In genomic region chr1:71276940-71277339, GRCm38 (mm10) we compare ENCODE assay signal across 16 mouse cellular contexts.
DNase-seq lines count a peak whose midpoint lies in the region; ATAC-seq and TF ChIP-seq lines count a peak whose summit lies in the region.
"Had no signal": no experiment of that assay in that cellular context is flagged by ENCODE, and none has a peak within 500 bp of the region (broad histone marks: within the 10 kb centered on the region; RNA-seq: fewer than 3 reads in every experiment).

No protein-coding gene starts in this region.

- H3K27ac ChIP-seq in forebrain, embryonic 14.5 days (ENCODE audit: low read depth, low read length): no peak overlapping the region
- no peak overlapping the region for H3K27ac ChIP-seq in forebrain, embryonic 15.5 days (replicated peaks)
- no peak overlapping the region for H3K27ac ChIP-seq in lung, embryonic 14.5 days (ENCODE audit: low read depth)
- no peak overlapping the region for H3K27ac ChIP-seq in liver, embryonic 11.5 days (ENCODE audit: low read depth, low read length)
- H3K27ac ChIP-seq: limb, embryonic 12.5 days; liver, embryonic 15.5 days; macrophage; midbrain, embryonic 13.5 days; stomach, postnatal 0 days had no signal

- ATAC-seq in forebrain, embryonic 14.5 days: 0 out of 2 replicates have a peak, but pooled peaks have one; percentile 32
- no peak for ATAC-seq in forebrain, embryonic 15.5 days (replicated peaks)
- ATAC-seq in lung, embryonic 14.5 days (ENCODE audit: insufficient read depth): peak; percentile 66; the same call in 1 of the 2 replicates
- ATAC-seq in liver, embryonic 11.5 days (replicated peaks; ENCODE audit: low FRiP score): no peak
- ATAC-seq: midbrain, embryonic 13.5 days had no signal

- H3K9me3 ChIP-seq in forebrain, embryonic 14.5 days (replicated peaks; ENCODE audit: control insufficient read depth, low read length): no peaks in the 10 kb centered on the region
- no peaks in the 10 kb centered on the region for H3K9me3 ChIP-seq in forebrain, embryonic 15.5 days
- H3K9me3 ChIP-seq in lung, embryonic 14.5 days (ENCODE audit: low read depth, low read length): no peaks in the 10 kb centered on the region
- H3K9me3 ChIP-seq in liver, embryonic 11.5 days (ENCODE audit: control insufficient read depth, low read length): no peaks in the 10 kb centered on the region
- H3K9me3 ChIP-seq: G1E; limb, embryonic 12.5 days; liver, embryonic 15.5 days; midbrain, embryonic 13.5 days had no signal

- no peak overlapping the region for H3K9ac ChIP-seq in forebrain, embryonic 14.5 days (ENCODE audit: low read length)
- no peak overlapping the region for H3K9ac ChIP-seq in forebrain, embryonic 15.5 days (replicated peaks)
- no peak overlapping the region for H3K9ac ChIP-seq in lung, embryonic 14.5 days
- no peak overlapping the region for H3K9ac ChIP-seq in liver, embryonic 11.5 days (ENCODE audit: low read depth, low read length)
- H3K9ac ChIP-seq: limb, embryonic 12.5 days; liver, embryonic 15.5 days; midbrain, embryonic 13.5 days had no signal

- H3K36me3 ChIP-seq in forebrain, embryonic 14.5 days (ENCODE audit: control insufficient read depth, insufficient read depth, low read length): no peaks in the 10 kb centered on the region
- H3K36me3 ChIP-seq in forebrain, embryonic 15.5 days: no peaks in the 10 kb centered on the region
- no peaks in the 10 kb centered on the region for H3K36me3 ChIP-seq in lung, embryonic 14.5 days (ENCODE audit: insufficient read depth)
- H3K36me3 ChIP-seq in liver, embryonic 11.5 days (ENCODE audit: control insufficient read depth, insufficient read depth, low read length): no peaks in the 10 kb centered on the region
- H3K36me3 ChIP-seq: G1E; limb, embryonic 12.5 days; liver, embryonic 15.5 days; midbrain, embryonic 13.5 days had no signal

- no peak overlapping the region for H3K4me2 ChIP-seq in forebrain, embryonic 14.5 days (ENCODE audit: low read length)
- H3K4me2 ChIP-seq in forebrain, embryonic 15.5 days (replicated peaks): no peak overlapping the region
- H3K4me2 ChIP-seq in lung, embryonic 14.5 days: no peak overlapping the region
- no peak overlapping the region for H3K4me2 ChIP-seq in liver, embryonic 11.5 days
- H3K4me2 ChIP-seq: limb, embryonic 12.5 days; liver, embryonic 15.5 days; midbrain, embryonic 13.5 days had no signal

- no peak overlapping the region for H3K4me3 ChIP-seq in forebrain, embryonic 14.5 days (ENCODE audit: low read depth, low read length)
- no peak overlapping the region for H3K4me3 ChIP-seq in forebrain, embryonic 15.5 days
- H3K4me3 ChIP-seq in lung, embryonic 14.5 days (ENCODE audit: low read depth, low read length): no peak overlapping the region
- H3K4me3 ChIP-seq in liver, embryonic 11.5 days (ENCODE audit: low read depth, low read length): no peak overlapping the region
- H3K4me3 ChIP-seq: limb, embryonic 12.5 days; liver, embryonic 15.5 days; midbrain, embryonic 13.5 days had no signal

- no peaks in the 10 kb centered on the region for H3K4me1 ChIP-seq in forebrain, embryonic 14.5 days (ENCODE audit: control insufficient read depth, insufficient read depth, low read length)
- 0 out of 2 replicates have a peak, but pooled peaks cover 5% of the 10 kb centered on the region for H3K4me1 ChIP-seq in forebrain, embryonic 15.5 days
- H3K4me1 ChIP-seq in lung, embryonic 14.5 days (ENCODE audit: insufficient read depth): 0 out of 2 replicates have a peak, but pooled peaks cover 3% of the 10 kb centered on the region
- H3K4me1 ChIP-seq in liver, embryonic 11.5 days (replicated peaks; ENCODE audit: control insufficient read depth, insufficient read depth, low read length): no peaks in the 10 kb centered on the region
- H3K4me1 ChIP-seq: liver, embryonic 15.5 days; midbrain, embryonic 13.5 days had no signal

- no peaks in the 10 kb centered on the region for H3K27me3 ChIP-seq in forebrain, embryonic 14.5 days (replicated peaks; ENCODE audit: control insufficient read depth, insufficient read depth, low read length)
- H3K27me3 ChIP-seq in forebrain, embryonic 15.5 days: no peaks in the 10 kb centered on the region
- no peaks in the 10 kb centered on the region for H3K27me3 ChIP-seq in lung, embryonic 14.5 days (ENCODE audit: insufficient read depth, low read length)
- no peaks in the 10 kb centered on the region for H3K27me3 ChIP-seq in liver, embryonic 11.5 days (replicated peaks; ENCODE audit: control insufficient read depth, insufficient read depth, low read length)
- H3K27me3 ChIP-seq: limb, embryonic 12.5 days; liver, embryonic 15.5 days; midbrain, embryonic 13.5 days had no signal

- 49% methylated on average over 5 of the region's 5 CpGs for WGBS in forebrain, embryonic 14.5 days
- 52% methylated on average over 5 of the region's 5 CpGs for WGBS in forebrain, embryonic 15.5 days
- WGBS in lung, embryonic 14.5 days: 18% methylated on average over 5 of the region's 5 CpGs
- WGBS in liver, embryonic 11.5 days: 61% methylated on average over 5 of the region's 5 CpGs

- no peak for TF ChIP-seq CTCF in lung, embryonic 14.5 days (IDR thresholded peaks at IDR 0.05; ENCODE audit: low read depth)

- peak; percentile 39 for DNase-seq in forebrain, embryonic 14.5 days (ENCODE audit: low spot score)
- DNase-seq in lung, embryonic 14.5 days: peak; percentile 59
- DNase-seq in lung, postnatal 4 days: no peak
- peak; percentile 12 for DNase-seq in embryo, embryonic 9.5 days (ENCODE audit: extremely low spot score)
- no peak for DNase-seq in thymus, postnatal 0 days (ENCODE audit: low spot score)
- no peak for DNase-seq in liver, embryonic 11.5 days (ENCODE audit: low spot score)
- DNase-seq: cerebellum, adult 18-20 months; gastrocnemius, postnatal 14 days; thymus, postnatal 4 days had no signal

Comparison
In these comparisons a context has a peak if more than half of its experiments do, and no peak if none do; other contexts are left out.
1. ATAC-seq: peak in forebrain, embryonic 14.5 days (single experiment) and lung, embryonic 14.5 days (single experiment); none in forebrain, embryonic 15.5 days (single experiment) and liver, embryonic 11.5 days (single experiment).
2. DNase-seq: peak in forebrain, embryonic 14.5 days (single experiment), lung, embryonic 14.5 days (single experiment) and embryo, embryonic 9.5 days (single experiment); none in lung, postnatal 4 days (0 of 2), thymus, postnatal 0 days (single experiment) and liver, embryonic 11.5 days (single experiment).